Mouse (Mus musculus) ES-E14 (cell line): ENCODE results near the gene Adcy5.

Source experiments
- MAFK ChIP-seq: IDR thresholded peaks from 2 replicates; pipeline ENCODE4 v1.6.1; 2014; ENCODE audit warnings: mild to moderate bottlenecking, low read depth, low read length, inconsistent platforms; ENCODE audit not compliant: insufficient read depth
- ZC3H11A ChIP-seq: IDR thresholded peaks from 2 replicates; pipeline ENCODE4 v1.6.1; 2012; ENCODE audit warnings: low read depth, mild to moderate bottlenecking, inconsistent platforms, low read length, borderline replicate concordance
- ZNF384 ChIP-seq: IDR thresholded peaks from 2 replicates; pipeline ENCODE4 v1.6.1; 2012; ENCODE audit warnings: low read depth, low read length, inconsistent platforms

GRCm38 (mm10) chr16:35310551-35311110 lies 156.0 kb downstream of the Adcy5 start:
- TF ChIP-seq MAFK (no peak), ZC3H11A (no peak), ZNF384 (no peak)
